Mouse (Mus musculus): ENCODE results near the gene Uba5.

Uba5 gene

DNA sequence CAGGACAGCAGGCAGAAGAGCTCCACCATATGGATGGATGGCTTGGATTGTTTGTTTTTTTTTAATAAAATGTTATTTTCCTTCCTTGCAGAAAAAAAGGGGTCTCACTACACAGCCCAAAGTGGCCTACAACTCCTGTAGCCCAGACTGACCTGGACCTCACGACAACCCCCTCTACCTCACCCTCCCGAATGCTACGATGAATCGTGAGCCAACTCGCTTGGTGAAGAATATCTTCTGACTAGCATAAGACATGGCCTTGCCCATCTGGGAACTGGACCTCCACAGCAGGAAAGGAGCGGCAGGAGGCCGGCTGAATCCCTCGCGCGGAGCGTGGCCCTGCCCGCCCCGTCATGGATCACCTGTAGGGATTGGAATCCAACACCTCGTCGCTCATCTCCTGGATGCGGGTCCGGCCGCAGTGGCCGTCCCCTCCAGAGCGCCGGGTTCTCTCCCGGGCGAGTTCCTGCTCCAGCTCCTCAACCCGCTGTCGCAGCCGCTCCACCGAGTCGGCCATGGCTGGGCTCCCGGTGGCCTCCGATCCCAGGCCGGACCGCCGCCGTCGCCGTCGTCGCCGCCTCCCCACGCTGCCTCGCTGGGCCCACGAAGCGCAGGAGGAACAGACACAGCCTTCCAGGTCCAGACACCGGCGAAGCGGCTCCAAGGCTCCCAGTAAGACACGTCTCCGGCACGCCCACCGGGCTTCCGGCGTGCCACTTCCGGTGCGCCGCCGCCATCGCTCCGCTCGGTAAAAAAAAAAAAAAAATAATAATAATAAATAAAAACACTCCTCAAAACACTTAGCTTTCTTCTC, at the start of gene Uba5:
Gene Uba5 (minus strand): TSS at position 705 of the 814 bp plus-strand sequence.
- CTCF ChIA-PET: interaction anchor here (0.5 to 1.0 kb wide), 3 partner anchors 10 to 588 kb away, joined by 3 to 10 read pairs (median 7); no protein-coding TSS in a partner anchor

DNA sequence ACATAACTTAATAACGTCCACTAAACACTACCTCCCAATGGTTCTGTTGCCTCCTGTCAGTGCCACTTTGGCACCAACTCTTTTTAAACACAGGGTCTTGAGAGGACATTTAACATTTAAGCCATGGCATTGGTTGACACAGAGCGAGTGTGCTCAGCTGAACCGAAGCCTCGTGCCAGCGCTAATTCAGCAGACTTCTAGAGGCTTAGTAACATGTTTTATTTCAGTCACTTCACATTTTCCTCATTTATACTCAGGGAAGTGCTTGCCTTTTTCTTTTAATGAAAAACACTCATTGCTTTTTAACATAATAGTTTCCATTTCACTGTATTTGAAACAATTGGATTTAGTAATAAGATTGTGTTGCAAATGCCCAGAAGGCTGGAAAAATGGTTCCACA, 46.2 kb upstream of the Uba5 start:
- CTCF ChIA-PET: no interaction called here

DNA sequence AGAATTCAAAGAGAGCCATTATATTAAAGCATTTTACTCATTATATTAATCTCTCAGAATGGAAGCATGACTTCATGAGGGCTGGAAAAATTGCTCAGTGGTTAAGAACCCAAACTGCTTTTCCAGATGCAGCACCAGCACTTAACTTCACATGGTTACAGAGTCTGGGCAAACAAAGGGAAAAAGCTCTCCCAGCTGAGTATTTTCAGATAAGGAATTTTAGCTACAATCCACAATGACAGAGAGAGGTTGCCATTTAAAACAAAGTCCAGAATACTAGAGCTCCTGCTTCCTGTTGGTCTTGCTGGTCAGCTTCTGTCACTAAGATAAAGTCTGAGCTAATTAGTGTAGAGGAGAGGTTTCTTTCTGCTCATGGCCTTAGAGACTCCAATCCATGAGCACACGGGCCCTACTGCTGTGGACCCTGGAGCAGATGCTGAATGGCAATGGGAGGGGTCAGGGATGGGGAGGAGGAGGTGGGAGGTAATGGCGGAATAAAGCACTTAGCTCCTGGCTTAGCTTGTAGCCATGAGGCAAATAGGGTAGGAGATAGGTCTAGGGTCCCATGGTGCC, 45.7 kb upstream of the Uba5 start:
- CTCF ChIA-PET: no interaction called here

DNA sequence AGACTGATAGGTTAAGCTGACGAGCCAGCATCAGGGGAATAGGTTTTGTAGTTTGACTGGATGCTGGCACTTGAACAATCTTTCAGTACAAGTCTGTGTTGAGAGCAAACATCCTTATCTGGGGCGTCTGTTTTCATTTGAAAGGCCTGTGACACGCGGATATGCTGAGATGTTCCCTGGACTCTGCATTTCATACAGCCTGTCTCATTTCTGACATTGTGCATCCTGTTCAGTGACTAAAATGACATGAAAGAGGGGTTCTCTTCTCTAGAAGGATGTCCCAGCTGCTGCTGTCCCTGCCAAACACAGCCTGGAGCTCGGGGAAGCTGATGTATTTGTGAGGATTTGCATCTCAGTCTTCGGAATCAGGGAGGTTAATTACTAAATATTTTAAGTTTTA, 44.5 kb upstream of the Uba5 start:
- CTCF ChIA-PET: no interaction called here

DNA sequence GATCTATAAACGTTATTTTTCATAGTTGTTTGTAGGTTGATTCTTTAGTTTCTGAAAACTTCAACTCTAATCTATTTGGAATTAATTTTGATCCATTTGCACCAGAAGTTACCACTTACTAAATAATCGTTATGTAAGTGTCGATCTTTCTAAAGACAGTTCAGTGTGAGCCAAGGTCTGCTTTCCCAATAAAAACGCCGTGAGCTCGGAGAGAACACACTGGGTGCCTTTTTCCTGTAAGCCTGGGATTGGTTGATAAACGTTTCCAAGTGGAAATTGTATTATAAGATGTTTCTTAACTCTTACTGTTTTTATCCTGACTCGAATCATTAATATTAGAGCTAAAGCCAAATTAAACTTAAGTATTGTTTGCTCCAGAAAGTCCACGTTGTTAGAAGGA, 44.0 kb upstream of the Uba5 start:
- CTCF ChIA-PET: no interaction called here

DNA sequence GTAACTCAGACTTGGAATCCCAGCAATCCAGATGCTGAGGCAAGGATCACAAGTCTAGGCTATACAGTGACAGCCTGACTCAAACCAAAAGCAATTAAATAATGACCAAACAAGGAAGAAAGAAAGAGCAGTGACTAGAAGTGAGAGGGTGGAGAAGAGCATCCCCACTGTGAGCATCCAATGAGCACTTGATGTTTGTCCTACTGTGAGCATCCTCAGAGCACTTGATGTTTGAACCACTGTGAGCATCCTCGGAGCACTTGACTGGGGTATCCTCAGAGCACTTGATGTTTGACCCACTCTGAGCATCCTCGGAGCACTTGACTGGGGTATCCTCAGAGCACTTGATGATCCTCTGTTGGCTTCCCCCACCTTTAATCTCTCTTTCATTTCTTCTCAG, 42.1 kb upstream of the Uba5 start:
- CTCF ChIA-PET: no interaction called here

DNA sequence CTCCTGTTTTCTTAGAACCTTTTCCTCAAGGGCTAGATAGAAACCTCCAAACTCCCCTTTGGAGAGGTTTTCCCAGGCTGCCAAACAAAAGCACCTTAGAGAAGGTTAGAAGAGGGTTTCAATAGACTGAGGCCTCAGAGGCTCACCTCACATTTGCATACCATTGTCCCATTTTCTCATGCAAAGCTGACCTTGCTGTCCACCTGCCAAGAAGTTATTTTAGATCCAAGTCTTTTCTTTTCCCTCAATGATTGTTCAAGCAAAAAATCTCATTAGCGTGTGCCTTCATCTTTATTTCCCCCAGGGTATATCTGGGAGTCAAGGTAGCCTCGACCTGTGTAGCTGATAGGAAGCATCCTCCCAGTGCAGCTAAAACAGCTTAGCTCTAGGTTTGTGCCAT, 40.0 kb upstream of the Uba5 start:
- CTCF ChIA-PET: no interaction called here

DNA sequence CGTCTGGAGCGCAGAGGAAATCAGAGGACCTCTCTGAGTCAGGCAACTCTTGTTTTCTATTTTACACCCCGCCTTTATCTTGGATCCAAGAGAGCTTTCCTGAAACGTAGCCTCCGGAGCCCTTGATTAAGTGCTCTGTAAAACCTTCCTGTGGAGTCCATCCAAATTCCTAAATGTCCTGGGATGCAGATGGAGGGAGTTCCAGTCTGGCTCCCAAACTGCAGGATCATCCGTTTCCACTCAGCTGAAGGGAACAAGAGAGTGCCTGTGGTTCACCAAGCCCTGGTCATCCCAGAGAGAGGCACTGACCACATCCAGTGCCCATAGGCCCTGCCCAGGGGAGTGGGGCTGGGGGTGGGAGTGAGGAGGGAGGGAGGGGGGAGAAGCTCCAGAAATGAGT, 39.4 kb upstream of the Uba5 start:
- CTCF ChIA-PET: no interaction called here

DNA sequence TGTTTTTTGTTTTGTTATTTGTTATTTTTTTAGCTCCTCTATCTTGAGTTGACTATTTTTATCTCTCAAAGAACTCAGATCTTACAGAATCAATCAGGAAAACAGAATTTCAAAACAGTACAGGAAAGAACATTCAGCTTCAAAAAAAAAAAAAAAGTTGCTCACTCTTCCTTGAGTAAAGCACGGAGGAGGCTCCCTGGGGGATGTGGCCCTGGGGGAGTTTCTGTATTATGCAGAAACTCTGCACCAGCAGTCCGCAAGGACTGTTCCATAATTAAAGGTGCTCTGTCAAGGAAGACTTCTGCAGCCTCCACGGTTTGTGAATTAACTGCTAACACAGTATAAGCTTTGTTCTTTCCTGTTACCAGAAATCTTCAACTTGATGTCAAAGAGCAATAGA, 38.5 kb upstream of the Uba5 start:
- CTCF ChIA-PET: no interaction called here

DNA sequence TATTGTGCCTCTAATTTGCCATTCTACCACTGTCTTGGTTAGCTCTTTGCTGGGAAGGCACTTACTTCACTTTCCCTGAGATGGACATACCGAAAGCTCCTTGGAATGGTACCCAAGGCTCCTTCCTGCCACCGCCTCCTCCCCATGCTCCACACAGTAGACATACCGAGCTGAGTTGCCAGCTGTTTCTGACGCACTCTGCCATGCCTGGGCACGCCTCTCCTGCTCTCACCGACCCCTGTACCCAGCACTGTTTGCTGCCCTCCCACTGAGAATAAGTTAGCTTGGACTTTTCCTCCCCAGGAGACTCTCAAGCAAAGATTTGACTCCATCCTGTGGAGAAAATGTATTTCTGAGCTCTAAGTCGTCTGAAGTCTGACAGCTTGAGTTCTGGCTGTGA, 37.9 kb upstream of the Uba5 start:
- CTCF ChIA-PET: no interaction called here

DNA sequence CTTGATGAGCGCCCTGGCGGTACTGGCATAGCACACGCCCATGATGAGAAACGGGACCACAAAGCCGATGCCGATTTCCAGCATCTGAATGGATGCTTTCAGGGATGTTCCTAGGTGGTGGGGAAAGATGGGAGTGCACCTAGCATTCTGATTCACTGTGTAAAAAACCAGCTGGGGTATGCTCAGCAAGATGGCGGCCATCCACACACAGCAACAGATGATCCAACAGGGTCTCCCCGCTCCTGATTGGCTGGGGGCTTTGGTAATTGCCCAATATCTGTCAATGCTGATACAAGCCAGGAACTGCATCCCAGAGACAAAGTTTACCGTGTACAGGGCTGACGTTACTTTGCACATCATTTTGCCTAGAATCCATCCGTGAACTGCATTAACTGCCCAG, 36.1 kb upstream of the Uba5 start:
- CTCF ChIA-PET: no interaction called here

DNA sequence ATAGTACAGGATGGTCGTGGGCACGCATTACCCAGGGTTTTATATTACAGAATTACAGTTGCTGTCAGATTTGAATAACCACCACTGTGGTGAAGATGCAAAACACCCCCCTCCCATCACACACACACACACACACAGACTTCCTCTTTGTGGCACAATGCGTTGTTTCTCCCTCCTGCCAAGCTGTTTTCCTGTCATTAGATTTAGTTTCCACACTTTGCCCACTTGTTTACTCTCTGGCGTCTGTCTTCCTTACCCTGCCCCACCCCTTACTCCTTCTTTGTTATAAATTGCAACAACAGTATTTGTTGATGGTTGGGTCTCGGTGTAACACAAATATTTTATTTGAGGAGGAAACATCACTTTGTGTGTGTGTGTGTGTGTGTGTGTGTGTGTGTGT, 35.3 kb upstream of the Uba5 start:
- CTCF ChIA-PET: no interaction called here

DNA sequence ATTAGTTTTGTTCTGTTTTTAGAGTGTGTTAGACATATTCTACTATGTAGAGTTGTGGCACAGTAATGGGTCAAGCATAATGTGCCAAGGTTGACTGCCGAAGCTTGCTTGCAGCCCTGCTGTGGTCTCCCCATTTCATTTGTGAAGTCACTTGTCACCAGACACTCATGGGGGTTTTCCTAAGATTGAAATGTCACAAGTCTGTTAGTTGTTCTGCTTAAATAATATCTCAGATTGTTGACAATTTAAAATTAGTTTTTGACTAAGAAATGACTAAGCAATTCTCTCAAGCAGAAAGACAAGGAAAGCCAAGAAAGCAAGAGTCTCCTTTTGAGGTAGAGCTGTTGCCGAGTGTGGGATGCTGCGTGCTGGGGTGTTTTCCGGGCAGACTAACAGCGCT, 30.0 kb upstream of the Uba5 start:
- CTCF ChIA-PET: no interaction called here

DNA sequence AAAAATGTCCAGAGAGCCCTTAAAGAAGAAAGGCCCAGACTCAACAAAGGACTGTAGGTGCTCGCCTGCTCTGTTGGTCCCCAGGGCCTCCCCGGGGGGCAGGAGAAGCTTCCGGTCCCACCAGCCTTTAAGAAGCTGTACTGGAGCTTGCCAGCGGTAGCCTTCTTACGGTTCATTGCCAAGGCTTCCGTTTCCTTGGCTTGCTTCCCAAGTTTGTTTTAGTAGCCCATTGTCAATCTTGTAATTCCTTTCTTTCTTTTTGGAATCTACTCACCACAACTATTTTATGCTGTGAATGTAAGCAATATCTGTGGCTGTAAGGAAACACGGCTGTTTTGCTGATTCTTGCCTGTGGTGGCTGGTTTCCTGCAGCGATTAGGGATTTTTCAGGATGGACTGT, 25.6 kb upstream of the Uba5 start:
- CTCF ChIA-PET: no interaction called here

DNA sequence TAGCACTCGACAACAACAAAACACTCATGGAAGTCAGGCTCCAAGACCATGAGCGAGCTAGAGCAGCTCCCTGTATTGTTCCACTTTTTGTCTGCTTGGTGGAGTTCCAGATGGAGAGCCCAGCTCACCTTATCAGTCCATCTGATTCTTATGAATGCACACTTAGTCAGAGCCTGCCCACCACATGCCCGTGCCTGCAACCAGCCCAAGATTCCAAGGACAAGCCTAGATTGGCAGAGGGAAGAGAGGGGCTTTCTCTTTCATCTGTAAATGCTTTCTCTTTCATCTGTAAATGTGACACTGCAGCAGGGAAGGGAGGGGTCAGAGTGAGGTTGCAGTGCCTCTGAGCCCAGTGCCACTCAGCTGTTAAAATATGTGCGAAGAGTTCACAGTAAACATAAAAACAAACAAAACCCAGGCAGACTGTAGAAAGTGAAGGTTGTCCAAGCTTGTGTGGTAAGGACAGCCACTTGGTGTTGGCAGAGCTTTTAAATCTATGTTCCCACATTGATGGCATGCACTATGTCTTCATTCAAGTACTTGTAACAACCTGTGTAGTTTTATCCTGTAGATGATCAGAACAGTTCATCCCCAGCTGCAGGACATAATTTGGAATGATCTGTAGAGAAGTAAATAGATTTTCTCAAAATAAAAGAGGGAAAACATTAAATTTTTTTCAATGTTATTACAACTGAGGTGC, 22.9 kb upstream of the Uba5 start:
- CTCF ChIA-PET: no interaction called here

DNA sequence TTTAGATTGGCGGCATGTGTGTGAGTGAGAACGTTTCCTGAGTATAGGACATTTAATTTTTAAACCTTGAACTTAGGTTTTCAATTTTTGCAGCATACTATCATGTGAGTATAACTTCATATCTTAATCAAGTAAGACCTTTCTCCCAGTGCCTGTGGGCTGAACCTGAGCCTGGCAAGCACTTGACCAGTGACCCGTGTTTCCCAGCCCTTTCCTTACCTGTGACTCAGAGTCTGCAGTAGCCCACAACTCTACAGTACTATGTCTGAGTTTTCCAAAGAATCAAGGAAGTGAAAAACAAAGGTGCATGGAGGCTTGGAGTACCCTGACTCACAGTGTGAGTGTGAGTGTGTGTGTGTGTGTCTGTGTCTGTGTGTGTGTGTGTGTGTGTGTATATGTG, 17.1 kb upstream of the Uba5 start:
- CTCF ChIA-PET: no interaction called here

DNA sequence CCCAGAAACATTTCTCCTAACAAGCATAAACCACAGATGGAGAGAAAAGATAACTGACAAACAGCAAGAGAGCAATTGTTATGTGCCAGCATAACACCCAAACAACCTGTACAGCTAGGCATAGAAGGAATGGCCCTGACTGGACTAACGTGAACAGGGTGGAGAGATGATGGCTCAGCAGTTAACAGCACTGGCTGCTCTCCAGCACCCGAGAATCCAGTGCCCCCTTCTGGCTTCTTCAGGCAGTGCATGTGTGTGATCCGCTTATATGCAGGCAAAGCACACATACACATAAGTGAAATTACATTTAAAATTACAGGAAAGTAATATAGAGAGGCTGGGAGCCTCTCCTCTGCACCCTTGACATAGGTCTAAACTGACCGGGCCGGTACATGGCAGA, 16.4 kb upstream of the Uba5 start:
- CTCF ChIA-PET: no interaction called here

DNA sequence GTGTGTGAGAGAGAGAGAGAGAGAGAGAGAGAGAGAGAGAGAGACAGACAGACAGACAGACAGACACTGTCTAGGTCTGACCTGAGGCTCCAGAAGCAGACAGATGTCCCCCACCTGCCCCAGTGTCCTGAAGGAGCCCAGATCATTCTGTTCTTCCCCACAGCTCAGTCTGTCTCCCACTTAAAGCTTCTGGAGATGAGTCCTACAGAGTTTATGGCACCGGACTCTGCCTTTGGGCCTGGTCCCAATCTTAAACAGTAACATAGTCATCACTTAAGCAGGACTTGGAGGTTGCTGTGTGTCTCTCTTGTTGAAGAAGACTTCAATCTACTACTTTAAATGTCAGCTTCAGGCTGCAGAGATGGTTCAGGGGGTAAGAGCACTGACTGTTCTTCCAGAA, 15.8 kb upstream of the Uba5 start:
- CTCF ChIA-PET: no interaction called here

DNA sequence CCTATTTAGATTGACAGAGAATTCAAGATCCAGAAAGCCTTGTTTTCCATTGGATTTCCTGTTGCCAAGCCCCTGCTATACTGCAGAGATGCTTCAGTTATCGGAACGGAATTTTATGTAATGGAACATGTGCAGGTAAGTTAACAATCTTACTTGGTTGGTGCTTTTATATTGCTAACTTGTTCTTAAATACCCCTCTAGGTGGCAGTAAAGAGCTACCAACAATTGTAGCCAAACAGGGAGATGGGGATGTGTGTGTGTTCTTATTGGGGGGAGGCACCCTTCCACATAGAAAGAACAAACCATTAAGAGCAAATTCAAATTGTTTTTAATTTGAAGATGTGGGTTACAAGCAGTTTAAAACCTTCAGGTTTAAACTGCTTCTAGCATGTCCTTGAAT, 12.9 kb upstream of the Uba5 start:
- CTCF ChIA-PET: no interaction called here

DNA sequence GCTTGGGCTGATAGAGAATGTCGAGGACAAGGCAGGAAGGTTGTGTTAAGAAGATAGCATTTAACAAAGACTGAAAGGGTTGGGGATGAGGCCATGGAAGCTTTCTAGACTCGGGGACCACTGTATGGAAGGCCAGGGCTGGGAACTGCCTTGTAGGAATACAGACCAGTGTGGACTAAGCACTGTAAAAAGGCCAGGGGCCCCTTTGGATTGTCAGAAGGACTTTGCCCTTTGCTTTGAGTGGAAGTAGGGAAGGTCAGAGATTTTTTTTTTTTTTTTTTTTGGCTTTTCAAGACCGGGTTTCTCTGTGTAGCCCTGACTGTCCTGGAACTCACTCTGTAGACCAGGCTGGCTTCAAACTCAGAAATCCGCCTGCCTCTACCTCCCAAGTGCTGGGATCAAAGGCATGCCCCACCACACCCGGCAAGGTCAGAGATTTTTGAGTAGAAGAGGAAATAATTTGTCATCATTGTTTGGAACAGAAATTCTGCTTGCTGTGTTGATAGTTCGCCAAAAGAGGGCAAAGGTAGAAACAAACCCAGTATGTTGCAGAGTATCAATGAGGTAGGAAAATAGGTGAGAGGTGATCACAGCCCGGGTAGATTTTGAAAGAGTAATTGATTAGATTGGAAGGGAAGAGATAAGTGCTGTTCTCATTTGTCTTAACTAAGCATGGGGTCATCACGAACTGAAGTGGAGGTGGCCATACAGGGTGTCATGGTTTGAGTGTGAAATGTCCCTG, 8.1 kb upstream of the Uba5 start:
- CTCF ChIA-PET: no interaction called here

DNA sequence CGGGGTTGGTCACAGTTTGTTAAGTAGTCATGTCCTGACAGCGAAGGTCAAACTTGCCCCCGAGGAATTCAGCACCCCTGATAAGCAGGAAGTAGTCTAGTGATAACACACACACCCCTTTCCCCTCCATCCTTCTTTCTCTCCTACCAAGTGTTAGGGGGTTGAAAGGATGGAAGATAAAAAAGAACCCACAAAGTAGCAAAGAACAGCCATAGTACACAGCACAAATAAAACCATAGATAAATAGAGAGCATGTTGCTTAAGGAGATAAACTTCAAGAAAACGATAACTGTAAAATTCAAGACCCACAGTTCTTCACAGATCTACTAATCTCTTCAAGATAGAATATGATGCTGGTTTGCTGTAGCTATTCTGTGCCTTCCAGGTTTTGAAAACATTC, 7.3 kb upstream of the Uba5 start:
- CTCF ChIA-PET: no interaction called here

DNA sequence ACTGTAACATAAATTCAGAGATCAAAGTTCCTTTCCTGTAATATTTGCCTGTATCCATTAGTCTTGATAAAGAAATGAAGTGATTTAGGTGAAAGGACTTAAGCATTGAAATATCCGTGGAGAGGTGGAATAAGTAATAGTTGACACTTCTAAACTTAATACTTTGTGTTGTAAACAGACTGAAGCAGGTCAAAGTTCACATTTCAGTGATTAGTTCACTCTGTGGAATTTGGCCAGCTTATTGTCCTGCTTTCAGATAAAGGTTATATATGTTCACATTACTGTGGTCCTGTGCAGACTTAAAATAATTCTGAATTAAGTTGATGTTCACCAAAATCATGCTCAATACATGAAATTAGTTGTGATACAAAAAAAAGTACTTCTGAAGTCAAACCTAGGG, 1.6 kb upstream of the Uba5 start:
- CTCF ChIA-PET: no interaction called here

All from spleen, embryonic (tissue).